Mouse (Mus musculus) heart, embryonic 16.5 days (tissue): ENCODE results near the gene 2010111I01Rik. TPM values are rescaled to one million over a fixed set of nuclear protein-coding genes. Genes with fewer than 3 reads are reported as not detected.

Source experiments
- ATAC-seq: fragments of 200-750 bp; cut with Nextera tagmentation; replicated peaks from 2 replicates; pipeline ENCODE4 v1.8.0; 2017; ENCODE audit warnings: moderate number of reproducible peaks; ENCODE audit not compliant: insufficient read depth, low FRiP score; ENCODE audit errors: extremely low read depth
- H3K27ac ChIP-seq: fragments of 300-500 bp; sonication (generic); 2 replicates; pipeline ENCODE4 v1.5.1; 2014; ENCODE audit warnings: mild to moderate bottlenecking, low read length, control low read depth, moderate library complexity
- H3K27me3 ChIP-seq: fragments of 300-500 bp; sonication (generic); 2 replicates; pipeline ENCODE4 v1.6.1; 2014; ENCODE audit warnings: low read length, mixed read lengths; ENCODE audit not compliant: control insufficient read depth, insufficient read depth
- H3K36me3 ChIP-seq: fragments of 300-500 bp; sonication (generic); 2 replicates; pipeline ENCODE4 v1.6.1; 2014; ENCODE audit not compliant: control insufficient read depth, insufficient read depth
- H3K4me1 ChIP-seq: fragments of 300-500 bp; sonication (generic); 2 replicates; pipeline ENCODE4 v1.6.1; 2014; ENCODE audit warnings: low read length, mixed read lengths; ENCODE audit not compliant: control insufficient read depth, insufficient read depth
- H3K4me2 ChIP-seq: fragments of 300-500 bp; sonication (generic); 2 replicates; pipeline ENCODE4 v1.6.1; 2014; ENCODE audit warnings: low read depth, mild to moderate bottlenecking, control low read depth, low read length
- H3K4me3 ChIP-seq: fragments of 300-500 bp; sonication (generic); 2 replicates; pipeline ENCODE4 v1.5.1; 2014; ENCODE audit warnings: mild to moderate bottlenecking, control low read depth, low read length
- H3K9ac ChIP-seq: fragments of 300-500 bp; sonication (generic); 2 replicates; pipeline ENCODE4 v1.6.1; 2014; ENCODE audit warnings: low read length, control low read depth
- H3K9me3 ChIP-seq: fragments of 300-500 bp; sonication (generic); replicated peaks from 2 replicates; pipeline ENCODE4 v1.6.1; 2016; ENCODE audit warnings: low read length; ENCODE audit not compliant: control insufficient read depth
- WGBS: fragments of 180-500 bp; shearing (Covaris S2); extraction: QIAGEN DNeasy Blood & Tissue Kit; methylation state at CpG from one replicate; pipeline ENCODE4 v1.1.7; 2014; 5-methylcytosine and 5-hydroxymethylcytosine counted together
- polyA plus RNA-seq: library from polyadenylated mRNA; unstranded; fragments of >200 nt; fragmentation: Nextera tagmentation; extraction: Ambion mirVana; gene quantifications from 2 replicates; pipeline ENCODE4 v1.2.1, GENCODE M21; 2015

2010111I01Rik gene
- polyA plus RNA-seq, 1 experiment from 2014 or later = 71.1 TPM

- 83% methylated on average over 4 of the region's 4 CpGs for WGBS
- H3K4me3 ChIP-seq = no peak overlapping the region
- H3K27me3 ChIP-seq = no peaks in the 10 kb centered on the region
- H3K9me3 ChIP-seq = no peaks in the 10 kb centered on the region
- no peak overlapping the region for H3K9ac ChIP-seq
- H3K36me3 ChIP-seq = no peaks in the 10 kb centered on the region
- H3K4me2 ChIP-seq = no peak overlapping the region
- H3K4me1 ChIP-seq = peaks cover 20% of the 10 kb centered on the region
- H3K27ac ChIP-seq = no peak overlapping the region
- ATAC-seq = no peak
These were observed 8.4 kb downstream of the 2010111I01Rik start for GRCm38 (mm10) chr13:62973111-62973510.

DNA sequence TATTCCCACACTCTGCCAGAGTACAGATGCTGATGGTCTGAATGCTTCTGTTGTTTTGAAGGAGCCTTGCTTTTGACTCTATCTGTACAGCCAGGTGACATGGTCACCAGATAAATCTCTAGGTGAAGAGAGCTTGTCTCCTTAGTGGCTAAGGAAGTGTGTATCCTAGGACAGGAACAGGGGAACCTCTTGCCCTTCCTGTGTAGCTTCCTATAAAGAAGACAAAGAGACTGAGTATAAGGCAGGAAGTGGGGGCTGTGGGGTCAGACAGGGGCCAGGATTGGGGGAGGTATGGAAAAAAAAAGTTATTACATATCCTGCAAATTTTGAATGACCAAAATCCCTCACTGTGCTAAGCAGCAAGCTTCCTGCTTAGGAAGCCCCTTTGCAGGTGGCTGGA lies 13.4 kb downstream of the 2010111I01Rik start:
- H3K4me3 ChIP-seq = no peak overlapping the region
- H3K27me3 ChIP-seq = no peaks in the 10 kb centered on the region
- H3K4me1 ChIP-seq = peaks cover 6% of the 10 kb centered on the region; the same call in 1 of the 2 replicates
- H3K9me3 ChIP-seq = no peaks in the 10 kb centered on the region
- H3K9ac ChIP-seq = no peak overlapping the region
- H3K27ac ChIP-seq = no peak overlapping the region
- peak; percentile 23; the same call in 1 of the 2 replicates for ATAC-seq
- H3K4me2 ChIP-seq = no peak overlapping the region
- H3K36me3 ChIP-seq = no peaks in the 10 kb centered on the region

DNA sequence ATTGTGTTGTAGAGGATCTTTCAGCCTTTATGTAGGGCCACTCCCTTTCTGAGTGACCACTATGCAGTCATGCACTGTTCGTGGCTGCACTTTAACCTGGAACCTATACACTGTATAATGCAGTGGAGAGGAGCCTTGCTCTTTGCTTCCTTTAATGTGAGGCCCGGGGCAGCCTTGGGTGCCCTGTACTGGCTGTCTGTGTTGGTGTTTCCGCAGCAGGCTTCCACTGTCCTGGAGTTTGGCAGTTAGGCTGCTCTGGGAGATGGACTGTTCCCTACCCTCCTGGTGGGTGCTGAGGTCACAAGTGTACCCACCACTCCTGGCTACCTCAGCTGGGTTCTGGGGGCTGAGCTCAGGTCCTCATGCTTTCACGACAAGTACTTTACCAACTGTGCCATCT lies 14.1 kb downstream of the 2010111I01Rik start:
- 66% methylated on average over 4 of the region's 4 CpGs for WGBS
- H3K4me3 ChIP-seq = no peak overlapping the region
- no peaks in the 10 kb centered on the region for H3K36me3 ChIP-seq
- H3K4me2 ChIP-seq = no peak overlapping the region
- no peak for ATAC-seq
- no peaks in the 10 kb centered on the region for H3K9me3 ChIP-seq
- H3K27me3 ChIP-seq = no peaks in the 10 kb centered on the region
- peaks cover 6% of the 10 kb centered on the region; the same call in 1 of the 2 replicates for H3K4me1 ChIP-seq
- no peak overlapping the region for H3K9ac ChIP-seq
- no peak overlapping the region for H3K27ac ChIP-seq

GRCm38 (mm10) chr13:62979215-62979614 lies 14.5 kb downstream of the 2010111I01Rik start:
- Histone ChIP-seq H3K36me3 (no peaks in the 10 kb centered on the region), H3K4me2 (no peak overlapping the region), H3K9me3 (no peaks in the 10 kb centered on the region), H3K27ac (no peak overlapping the region), H3K4me3 (no peak overlapping the region), H3K9ac (no peak overlapping the region), H3K27me3 (no peaks in the 10 kb centered on the region), H3K4me1 (peaks cover 6% of the 10 kb centered on the region; the same call in 1 of the 2 replicates)
- no peak for ATAC-seq
- WGBS = 70% methylated on average over 4 of the region's 4 CpGs

DNA sequence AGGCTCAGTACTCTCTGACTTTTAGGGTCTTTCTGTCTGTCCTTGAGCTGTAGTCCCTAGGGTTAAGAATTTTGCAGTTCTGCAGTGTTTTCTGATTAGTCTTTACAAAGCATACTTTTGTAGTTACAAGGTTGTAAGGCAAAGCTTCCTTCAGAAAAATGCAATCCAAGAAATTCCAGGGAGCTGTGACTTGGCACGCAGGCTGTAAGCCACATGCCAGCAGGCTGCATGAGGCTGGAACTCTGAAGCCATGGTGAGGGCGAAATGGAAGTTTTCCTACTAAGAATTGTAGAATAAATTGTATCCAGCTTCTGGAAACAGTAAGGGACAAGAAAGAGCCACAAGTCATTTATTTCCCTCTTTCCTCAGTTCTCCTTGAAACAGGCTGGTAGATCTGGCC lies 15.4 kb downstream of the 2010111I01Rik start:
- H3K36me3 ChIP-seq = no peaks in the 10 kb centered on the region
- WGBS = 78% methylated on average over 2 of the region's 2 CpGs
- H3K27ac ChIP-seq = peak overlapping the region; percentile 58
- no peak overlapping the region for H3K9ac ChIP-seq
- H3K9me3 ChIP-seq = no peaks in the 10 kb centered on the region
- ATAC-seq = 0 out of 2 replicates have a peak, but pooled peaks have one; percentile 5
- H3K4me3 ChIP-seq = no peak overlapping the region
- peaks cover 6% of the 10 kb centered on the region; the same call in 1 of the 2 replicates for H3K4me1 ChIP-seq
- no peak overlapping the region for H3K4me2 ChIP-seq
- no peaks in the 10 kb centered on the region for H3K27me3 ChIP-seq

GRCm38 (mm10) chr13:62984485-62984884 lies 19.8 kb downstream of the 2010111I01Rik start:
- Histone ChIP-seq H3K9me3 (no peaks in the 10 kb centered on the region), H3K9ac (no peak overlapping the region), H3K4me1 (no peaks in the 10 kb centered on the region), H3K4me3 (no peak overlapping the region), H3K27me3 (no peaks in the 10 kb centered on the region), H3K27ac (peak overlapping the region; percentile 15; the same call in 1 of the 2 replicates), H3K4me2 (no peak overlapping the region), H3K36me3 (no peaks in the 10 kb centered on the region)
- WGBS = 63% methylated on average over 3 of the region's 3 CpGs
- ATAC-seq = no peak

DNA sequence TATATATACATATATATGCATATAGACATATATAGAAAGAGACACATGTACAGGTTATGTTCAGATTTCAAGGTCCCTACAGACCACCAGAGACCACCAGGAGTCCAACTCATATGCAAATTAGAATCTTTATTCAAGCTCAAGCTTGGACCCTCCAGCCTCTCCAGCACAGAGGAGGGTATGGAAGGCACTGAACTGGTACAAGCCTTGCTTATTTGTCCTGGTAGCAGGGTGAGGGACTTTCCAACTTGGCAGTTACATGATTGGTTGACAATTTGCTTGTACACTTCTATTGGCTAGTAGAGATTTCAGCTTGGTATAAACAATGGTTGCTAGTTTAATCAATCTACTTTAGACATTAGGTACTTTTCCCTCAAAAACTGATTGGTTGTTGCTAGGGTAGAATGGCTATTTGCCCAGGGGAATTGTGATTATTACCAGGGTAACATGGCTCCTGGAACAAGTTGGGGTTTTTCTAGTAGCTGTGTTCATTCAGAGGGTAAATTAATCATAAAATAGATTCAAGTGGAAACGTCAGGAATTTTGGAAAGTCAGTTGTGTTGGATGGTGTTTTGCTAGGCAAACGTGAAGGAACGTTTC lies 25.3 kb downstream of the 2010111I01Rik start:
- no peaks in the 10 kb centered on the region for H3K9me3 ChIP-seq
- H3K9ac ChIP-seq = no peak overlapping the region
- no peaks in the 10 kb centered on the region for H3K27me3 ChIP-seq
- H3K4me3 ChIP-seq = no peak overlapping the region
- H3K36me3 ChIP-seq = no peaks in the 10 kb centered on the region
- WGBS = 70% methylated on average over 3 of the region's 3 CpGs
- no peaks in the 10 kb centered on the region for H3K4me1 ChIP-seq
- no peak for ATAC-seq
- H3K4me2 ChIP-seq = no peak overlapping the region
- no peak overlapping the region for H3K27ac ChIP-seq

DNA sequence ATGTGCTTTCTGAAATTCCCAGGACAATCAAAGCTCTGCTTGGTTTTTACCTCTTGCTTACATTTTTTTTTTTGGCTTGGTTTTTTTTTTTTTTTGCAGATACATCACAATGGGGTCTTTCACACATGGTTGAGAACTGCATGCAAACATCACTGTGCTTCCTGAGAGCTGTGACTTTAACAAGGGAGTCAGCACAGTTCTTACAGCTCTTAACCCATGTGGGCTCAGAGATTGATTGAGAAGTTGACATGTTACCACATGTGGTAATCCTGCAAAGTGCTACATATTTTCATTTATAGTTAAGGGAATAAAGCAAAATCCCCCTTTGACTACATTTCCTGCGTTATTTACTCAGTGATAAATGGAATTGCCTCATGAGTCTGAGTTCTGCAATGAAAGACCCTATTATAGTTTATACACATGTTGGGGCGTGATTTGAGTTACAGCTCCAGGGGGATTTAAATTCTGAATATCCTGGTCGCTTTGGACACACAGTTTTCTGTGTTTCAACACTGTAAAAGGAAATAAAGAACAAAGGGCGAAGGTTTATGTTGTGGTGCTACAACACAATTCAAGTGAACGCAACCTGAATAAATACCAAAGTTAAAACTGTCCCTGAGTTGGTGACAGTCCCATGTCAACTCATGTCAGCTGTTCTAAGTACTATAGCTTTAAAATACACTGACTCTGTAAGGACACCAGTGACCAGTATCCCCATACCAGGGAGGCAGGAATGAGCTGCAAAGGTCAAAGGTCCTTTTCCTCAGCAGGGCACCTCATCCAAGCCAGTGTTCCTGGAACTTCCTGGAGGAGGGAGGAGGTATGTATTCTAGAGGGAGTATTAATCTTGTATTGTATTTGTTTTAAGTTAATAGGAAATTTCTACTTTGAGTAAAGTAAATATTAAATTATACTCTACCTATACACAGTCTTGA lies 29.1 kb downstream of the 2010111I01Rik start:
- peaks cover 5% of the 10 kb centered on the region; the same call in 1 of the 2 replicates for H3K4me1 ChIP-seq
- no peak for ATAC-seq
- no peak overlapping the region for H3K4me2 ChIP-seq
- H3K27ac ChIP-seq = no peak overlapping the region
- H3K4me3 ChIP-seq = no peak overlapping the region
- no peaks in the 10 kb centered on the region for H3K27me3 ChIP-seq
- H3K9ac ChIP-seq = no peak overlapping the region
- no peaks in the 10 kb centered on the region for H3K9me3 ChIP-seq
- no peaks in the 10 kb centered on the region for H3K36me3 ChIP-seq
- 75% methylated on average over 5 of the region's 5 CpGs for WGBS

DNA sequence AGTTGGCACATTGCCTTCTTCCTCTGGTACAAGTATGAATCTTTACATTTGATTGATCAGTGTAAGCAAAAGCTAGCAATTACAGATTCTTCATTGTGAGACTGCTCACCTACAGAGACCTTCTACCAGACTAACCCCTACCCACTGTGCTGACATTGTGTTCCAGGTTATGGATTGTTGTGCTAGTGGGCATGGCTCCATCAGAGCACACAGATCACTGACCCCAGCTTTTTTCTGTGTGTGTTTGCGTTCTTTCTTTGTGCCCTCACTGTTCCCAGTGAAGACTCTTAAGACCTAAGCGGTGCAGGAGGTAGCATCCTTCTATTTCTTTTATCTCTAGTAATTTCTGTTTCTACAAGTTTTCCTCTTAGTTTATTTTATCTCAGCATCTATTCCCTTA lies 32.1 kb downstream of the 2010111I01Rik start:
- H3K4me2 ChIP-seq = no peak overlapping the region
- H3K4me3 ChIP-seq = no peak overlapping the region
- ATAC-seq = no peak
- H3K36me3 ChIP-seq = no peaks in the 10 kb centered on the region
- H3K9me3 ChIP-seq = no peaks in the 10 kb centered on the region
- no peaks in the 10 kb centered on the region for H3K27me3 ChIP-seq
- H3K27ac ChIP-seq = no peak overlapping the region
- H3K9ac ChIP-seq = no peak overlapping the region
- H3K4me1 ChIP-seq = peaks cover 5% of the 10 kb centered on the region; the same call in 1 of the 2 replicates
- 96% methylated on average over 2 of the region's 2 CpGs for WGBS
